8 mouse cellular contexts compared by ENCODE assay signal in genomic region chr9:88714515-88714914, GRCm38 (mm10). TPM values are rescaled to one million over a fixed set of nuclear protein-coding genes. Genes with fewer than 3 reads are reported as not detected.
"Had no signal": no experiment of that assay in that cellular context is flagged by ENCODE, and none has a peak within 500 bp of the region (broad histone marks: within the 10 kb centered on the region; RNA-seq: fewer than 3 reads in every experiment).

No protein-coding gene starts in this region.

RNA-seq across cellular contexts. Expression of gene Bcl2a1d, which starts 17.2 kb away (rescaled TPM):
- polyA plus RNA-seq: forebrain, embryonic 16.5 days; heart, embryonic 10.5 days; heart, embryonic 12.5 days; hindbrain, embryonic 12.5 days; kidney, embryonic 14.5 days; limb, embryonic 10.5 days; liver, embryonic 12.5 days; liver, embryonic 16.5 days had no signal
